Mouse (Mus musculus) lung, postnatal 0 days (tissue): ENCODE data around the gene Lrrc37a.

ENCODE experiments used
- CTCF ChIP-seq: IDR thresholded peaks from 2 replicates; pipeline ENCODE4 v1.5.1; 2016; ENCODE audit warnings: antibody characterized with exemption, mild to moderate bottlenecking
- EP300 ChIP-seq: IDR thresholded peaks from 2 replicates; pipeline ENCODE4 v1.6.1; 2016; ENCODE audit warnings: antibody characterized with exemption, mild to moderate bottlenecking, control low read depth

DNA sequence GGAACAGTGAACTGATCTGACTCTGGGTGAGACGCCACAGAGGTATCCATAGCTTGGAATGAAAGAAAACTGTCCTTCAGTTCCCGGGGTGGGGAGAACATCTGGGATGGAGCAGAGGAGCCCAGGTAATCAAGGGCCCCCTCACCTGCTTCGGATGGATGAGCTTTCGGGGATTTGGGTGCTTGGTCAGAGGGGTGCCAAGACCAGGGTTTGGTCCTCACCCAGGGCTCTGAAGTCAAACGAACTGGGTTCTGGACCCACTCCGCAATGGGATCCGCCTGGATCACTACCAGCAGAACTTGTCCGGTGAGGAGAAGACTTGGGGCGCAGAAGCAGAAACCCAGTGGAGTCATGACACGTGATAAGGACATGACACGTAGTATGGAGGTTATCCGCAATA is at the start of gene Lrrc37a:
- TF ChIP-seq EP300 (no peak), CTCF (no peak)
